Mouse (Mus musculus): Measurements from ENCODE around the gene Zbtb3.
A peak's percentile ranks its signal among the peaks of the same experiment; 100 is the strongest.
"Not testable (repeated sequence)": the region's sequence is repeated elsewhere in the genome, so short reads cannot be mapped to it uniquely, and the experiment has no call there.

Gene Zbtb3

DNA sequence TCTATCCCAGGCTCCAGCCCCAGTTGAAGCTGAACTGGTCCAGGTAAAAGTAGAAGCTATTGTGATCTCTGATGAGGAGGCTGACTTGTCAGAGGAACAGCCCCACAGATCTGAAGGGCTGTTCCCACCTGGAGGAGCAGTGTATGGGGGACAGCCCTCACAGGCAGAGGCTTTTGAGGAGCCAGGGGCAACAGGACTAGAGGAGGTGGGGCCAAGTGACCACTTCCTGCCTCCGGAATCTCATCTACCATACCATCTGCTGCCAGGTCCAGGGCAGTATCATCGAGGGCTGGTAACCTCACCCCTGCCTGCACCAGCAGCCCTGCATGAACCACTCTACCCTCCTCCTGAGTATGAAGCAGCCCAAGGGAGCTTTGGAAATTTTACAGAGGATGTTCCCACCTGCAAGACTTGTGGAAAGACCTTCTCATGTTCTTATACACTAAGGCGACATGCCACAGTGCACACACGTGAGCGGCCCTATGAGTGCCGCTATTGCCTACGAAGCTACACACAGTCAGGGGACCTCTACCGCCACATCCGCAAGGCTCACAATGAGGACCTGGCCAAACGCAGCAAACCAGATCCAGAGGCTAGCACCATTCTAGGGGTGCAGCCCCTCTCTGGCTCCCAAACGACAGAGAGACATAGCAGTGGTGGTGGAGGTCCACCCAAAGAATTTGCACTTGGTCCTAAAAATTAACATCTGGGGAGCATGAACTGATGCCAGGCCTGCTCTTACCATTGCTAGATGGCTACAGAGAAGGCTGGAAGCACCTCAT, 1.7 kb downstream of the Zbtb3 start:
- no peak for DNase-seq

DNA sequence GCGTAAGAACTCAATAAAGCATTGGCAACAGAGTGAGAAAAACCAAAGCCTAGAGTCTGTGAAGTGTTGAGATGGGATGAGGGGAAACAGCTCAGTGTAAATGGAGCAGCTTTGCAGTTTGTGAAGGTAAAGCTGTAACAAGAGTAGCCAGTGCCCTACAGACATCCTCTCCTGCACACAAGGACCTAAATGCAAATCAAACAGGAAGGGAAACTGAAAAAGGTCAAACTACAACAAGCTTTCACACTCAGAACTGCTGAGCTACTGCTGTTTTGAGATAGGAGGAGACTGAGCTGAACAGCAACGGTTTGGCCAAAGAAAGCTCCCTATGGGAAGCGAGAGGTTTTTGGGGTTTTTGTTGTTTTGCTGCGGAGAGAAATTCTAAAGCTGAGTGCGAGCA, 4.5 kb downstream of the Zbtb3 start:
- no peak for DNase-seq

GRCm38 (mm10) chr19:8815812-8816211, 13.5 kb downstream of the Zbtb3 start:
- no peak for DNase-seq

GRCm38 (mm10) chr19:8817001-8817400, 14.6 kb downstream of the Zbtb3 start:
- no peak for DNase-seq

DNA sequence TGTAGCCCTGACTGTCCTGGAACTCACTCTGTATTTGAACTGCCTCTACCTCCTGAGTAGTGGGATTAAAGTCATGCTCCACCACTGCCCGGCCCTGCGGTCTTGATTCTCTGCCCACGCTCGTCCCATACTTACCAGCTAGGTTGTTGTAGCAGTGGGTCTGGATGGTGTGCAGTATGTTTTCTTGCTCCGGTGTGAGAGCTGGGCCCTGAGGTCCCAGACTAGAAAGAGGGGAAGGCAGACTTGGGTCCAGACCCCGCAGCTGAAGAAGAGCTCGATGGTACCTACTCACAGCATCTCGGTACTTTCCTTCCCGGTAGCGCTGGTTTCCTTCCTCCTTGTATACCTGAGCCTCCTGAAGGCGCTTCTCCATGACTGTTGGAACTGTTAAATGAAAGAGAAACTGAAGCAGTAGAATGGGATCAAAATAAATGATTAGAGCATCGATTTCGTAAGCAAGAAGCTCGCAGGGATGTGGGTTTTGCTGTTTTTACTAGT, 16.0 kb downstream of the Zbtb3 start:
- DNase-seq, result no peak

DNA sequence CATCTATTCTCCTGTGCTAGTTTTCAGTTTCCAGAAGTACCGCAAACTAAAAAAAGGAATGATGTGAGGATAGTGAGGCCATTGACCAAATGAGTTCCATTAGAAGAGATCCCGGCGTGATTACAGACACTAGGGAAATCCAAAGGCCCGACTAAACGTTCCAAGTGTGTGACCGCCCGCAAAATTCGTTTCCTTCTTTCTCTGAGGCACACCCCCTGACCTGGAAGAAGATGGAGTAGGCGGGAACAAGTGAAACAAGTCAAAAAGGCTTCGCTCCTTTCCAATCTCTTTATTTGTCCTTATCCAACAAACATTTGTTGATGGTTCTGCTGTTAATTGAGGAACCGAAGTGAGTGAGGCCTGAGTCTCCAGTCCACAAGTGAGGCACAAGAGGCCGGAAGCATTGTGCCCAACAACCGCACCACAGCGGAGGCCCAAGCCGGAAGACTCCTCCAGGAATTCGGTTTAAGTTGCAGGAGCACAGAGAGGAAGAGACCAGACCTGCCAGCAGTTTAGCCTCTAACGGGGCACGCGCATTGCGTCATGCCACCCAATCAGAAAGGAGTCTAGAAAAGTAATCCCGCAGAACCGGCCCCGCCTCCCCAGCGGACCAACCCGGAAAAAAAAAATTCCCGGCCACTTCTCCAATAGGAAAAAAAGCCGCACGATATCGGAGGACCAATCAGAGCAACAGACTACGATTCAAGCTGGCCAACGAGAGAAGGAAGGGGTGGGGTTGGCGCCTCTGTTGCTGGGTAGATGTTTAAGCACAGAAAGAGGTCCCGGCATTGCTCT, 16.6 kb downstream of the Zbtb3 start, which contains the start of gene Ttc9c:
TSS of gene Ttc9c (minus strand) at position 533 of the 795 bp plus-strand sequence.
- peak; percentile 99 for DNase-seq

- DNase-seq, result peak; percentile 99
These were observed 17.5 kb downstream of the Zbtb3 start, which contains the start of gene Hnrnpul2 for GRCm38 (mm10) chr19:8819596-8820423. Gene Hnrnpul2, plus strand, starts transcription at chr19:8820010.

DNA sequence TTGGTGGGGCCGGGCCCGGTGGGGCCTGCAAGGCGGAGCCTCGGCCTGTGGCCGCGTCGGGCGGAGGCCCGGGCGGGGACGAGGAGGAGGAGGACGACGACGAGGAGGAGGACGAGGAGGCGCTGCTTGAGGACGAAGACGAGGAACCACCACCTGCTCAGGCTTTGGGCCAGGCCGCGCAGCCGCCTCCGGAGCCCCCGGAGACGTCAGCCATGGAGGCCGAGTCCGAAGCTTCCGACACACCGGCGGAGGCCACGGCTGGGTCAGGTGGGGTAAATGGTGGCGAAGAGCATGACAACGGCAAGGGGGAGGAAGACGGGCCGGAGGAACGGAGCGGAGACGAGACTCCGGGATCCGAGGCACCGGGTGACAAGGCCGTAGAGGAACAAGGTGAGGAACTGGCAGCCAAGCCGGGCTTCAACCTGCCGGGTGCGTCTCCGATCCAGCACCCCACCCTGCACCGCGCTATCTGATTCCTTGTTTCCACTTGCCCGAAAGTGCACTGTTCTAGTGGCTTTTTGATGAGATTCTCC, 18.1 kb downstream of the Zbtb3 start:
- no peak for DNase-seq

DNA sequence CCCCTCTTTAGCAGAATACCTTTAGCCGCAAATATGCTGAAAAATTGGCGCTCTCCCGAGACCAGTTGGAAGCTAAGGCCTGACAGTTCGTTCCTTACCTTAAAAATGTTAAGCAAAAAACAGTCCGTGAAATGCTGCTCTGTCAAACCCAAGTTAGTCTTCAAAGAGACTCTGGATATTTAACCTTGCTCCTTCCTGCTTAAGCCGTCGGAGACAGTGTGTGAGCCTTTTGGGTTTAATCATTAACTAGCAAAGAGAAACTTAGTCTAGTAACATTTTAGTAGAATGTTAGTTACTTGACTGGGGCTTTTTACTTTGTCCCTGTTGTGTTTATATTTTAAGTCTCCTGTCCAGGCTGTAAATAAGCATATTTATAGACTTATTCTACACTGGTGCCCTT, 18.8 kb downstream of the Zbtb3 start:
- no peak for DNase-seq

DNA sequence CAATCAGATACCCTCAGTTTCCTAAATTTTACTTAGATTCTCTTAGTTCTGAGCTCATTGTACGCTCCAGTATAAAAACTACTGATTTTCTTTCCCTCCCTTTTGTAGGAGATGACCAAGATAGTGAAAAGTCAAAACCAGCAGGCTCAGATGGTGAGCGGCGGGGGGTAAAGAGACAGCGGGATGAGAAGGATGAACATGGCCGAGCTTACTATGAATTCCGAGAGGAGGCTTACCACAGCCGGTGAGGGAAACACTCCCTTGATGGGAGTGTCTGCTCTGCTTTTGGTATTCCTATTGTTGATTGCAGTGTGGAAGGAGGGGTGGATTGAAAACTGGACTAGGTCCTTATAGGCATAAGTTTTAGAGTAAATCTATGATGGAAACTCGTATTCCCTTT, 20.3 kb downstream of the Zbtb3 start:
- DNase-seq, result no peak

GRCm38 (mm10) chr19:8829660-8830059, 27.3 kb downstream of the Zbtb3 start, which contains the start of gene AC129217.1:
Gene AC129217.1, plus strand, starts transcription at chr19:8829773.
- DNase-seq, result no peak

DNA sequence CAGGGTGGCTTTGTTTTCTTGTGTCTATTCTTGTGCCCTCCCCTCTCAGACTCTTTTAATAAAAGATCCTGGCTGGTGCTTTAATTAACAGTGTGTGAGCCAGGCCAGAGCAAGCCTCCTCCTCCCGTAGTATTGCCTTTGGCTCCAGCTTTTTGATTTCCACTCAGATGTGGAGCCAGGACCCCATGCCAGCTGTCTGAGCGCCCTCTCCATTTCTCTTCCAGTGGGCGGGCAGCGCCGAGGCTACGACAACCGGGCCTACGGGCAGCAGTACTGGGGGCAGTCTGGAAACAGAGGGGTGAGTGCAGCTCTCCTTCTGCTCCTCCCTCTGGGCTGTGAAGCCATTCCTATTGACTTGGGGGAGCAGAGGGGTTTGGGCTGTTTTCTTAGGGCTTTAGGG, 28.3 kb downstream of the Zbtb3 start:
- DNase-seq, result no peak

DNA sequence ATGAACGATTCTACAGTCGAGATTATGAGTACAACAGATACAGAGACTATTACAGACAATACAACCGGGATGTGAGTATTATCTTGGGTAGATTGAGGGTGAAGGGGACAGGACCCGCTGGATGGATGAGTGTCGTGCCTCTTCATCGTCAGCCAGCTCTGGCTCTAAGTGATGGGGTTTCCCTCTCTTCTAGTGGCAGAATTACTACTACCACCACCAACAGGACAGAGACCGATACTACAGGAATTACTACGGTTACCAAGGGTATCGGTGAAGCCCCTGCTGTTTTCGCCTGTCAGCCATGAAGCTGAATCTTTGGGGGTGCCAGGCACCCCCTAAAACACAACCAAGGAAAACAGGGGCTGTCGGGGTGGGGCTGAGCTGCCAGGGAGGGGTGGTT, 28.9 kb downstream of the Zbtb3 start:
- no peak for DNase-seq

- no peak for DNase-seq
These were observed 30.6 kb downstream of the Zbtb3 start for GRCm38 (mm10) chr19:8832971-8833370.

GRCm38 (mm10) chr19:8836327-8836726, 34.0 kb downstream of the Zbtb3 start:
- not testable (repeated sequence) for DNase-seq

DNA sequence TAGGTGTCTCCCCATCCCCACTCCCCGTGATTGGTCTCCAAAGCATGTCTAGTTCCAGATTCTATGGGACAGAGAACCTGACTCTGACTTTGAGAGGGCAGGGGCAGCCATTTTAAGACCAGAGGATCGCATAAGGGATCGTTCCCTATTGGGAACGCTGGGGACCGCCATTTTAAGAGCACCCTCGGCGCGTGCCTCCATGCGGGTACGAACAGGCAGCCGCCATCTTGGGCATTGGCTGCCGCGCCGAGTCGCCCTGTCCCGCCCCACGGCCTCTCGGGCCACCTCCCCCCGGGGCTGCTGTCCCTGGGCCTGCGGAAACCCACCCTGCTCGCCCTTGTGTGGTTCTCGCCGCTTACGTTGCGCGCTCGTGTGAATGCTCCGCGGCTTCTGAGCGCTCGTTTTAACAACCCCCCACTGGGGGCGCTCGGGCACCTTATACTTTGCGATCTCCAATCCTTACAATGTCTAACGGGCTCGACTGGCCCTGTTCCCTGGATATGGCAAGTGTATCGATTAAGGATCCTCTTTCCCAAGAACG, 35.0 kb downstream of the Zbtb3 start, which contains the start of gene Bscl2:
TSS of gene Bscl2 (plus strand) at position 217 of the 541 bp plus-strand sequence.
- peak; percentile 93 for DNase-seq

DNA sequence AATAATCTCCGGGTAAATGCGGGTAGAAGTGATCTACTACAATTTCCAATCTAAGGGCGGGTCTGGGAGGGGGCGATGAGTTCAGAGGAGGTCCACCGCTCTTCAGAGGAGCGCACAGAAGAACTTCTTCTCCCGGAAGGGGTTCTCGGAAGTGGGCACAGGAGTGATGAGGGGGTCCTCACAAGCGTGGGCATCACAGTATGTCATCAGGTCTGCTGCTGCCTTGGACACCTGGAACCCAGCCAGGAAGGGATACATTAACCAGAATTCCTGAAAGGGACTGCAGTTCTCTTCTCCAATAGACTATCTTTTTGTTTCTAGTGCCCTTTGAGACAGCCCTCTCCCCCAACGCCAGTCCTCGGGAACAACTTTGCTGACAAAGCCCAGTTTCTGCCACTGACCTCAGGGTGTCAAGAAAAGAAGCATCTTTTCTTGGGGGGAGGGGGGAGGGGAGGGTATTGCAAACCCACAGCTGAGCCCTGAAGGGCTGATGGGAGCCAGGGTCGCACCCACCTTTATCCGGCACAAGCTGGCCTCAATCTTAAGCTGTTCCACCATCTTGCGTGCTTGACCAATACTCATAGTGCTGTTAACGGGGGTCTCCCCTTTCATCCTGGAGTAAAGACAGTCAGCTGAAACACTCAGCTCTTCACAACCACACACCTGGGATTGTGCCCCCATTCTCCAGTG, 35.8 kb downstream of the Zbtb3 start:
- DNase-seq, result no peak

GRCm38 (mm10) chr19:8839103-8839907, 37.0 kb downstream of the Zbtb3 start, which contains the start of gene Gng3:
Gene Gng3, minus strand, starts transcription at chr19:8839194.
- peak; percentile 85 for DNase-seq

DNA sequence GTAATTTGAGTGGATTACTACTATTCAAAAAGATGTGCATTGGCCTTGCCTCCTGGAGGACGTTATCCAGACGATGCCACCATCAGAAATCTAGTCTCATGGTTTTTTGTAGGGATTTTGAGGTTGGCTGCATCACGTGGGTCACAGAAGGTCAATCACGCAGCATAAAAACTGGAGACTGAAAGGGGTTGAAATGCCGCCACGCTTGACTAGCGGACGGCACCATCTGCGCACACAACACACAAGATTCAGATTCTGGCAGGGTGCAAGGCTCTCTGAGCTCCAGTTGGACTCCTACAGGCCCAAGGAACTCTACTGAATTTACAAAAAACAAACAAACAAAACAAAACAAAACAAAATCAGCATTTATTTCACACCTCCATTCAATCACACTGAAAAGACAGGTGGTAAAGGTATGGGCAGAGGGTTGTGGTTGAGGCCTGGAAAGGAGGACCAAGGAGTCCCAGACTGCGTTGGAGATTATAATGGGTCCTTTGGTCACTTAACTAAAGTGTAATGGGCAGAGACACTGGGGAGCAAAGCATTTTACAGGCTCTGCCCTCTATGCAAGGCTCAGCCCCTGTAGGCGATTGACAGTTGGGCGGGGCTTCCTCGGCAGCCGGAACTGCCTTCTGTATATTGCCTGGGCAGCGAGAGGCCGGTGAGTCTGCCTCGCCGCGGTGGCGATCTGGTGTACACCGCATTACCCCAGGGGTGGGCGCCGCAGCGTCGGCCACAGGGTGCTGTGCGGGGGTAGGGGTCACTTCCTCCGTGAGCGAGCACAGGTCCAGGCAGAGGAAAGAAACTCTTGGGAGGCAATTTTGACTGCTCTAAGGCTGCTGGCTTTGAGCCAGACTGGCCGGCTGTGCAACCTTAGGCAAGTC, 37.8 kb downstream of the Zbtb3 start:
- DNase-seq, result peak; percentile 75

Measured in layer of hippocampus, adult 9-11 months (tissue).